Mouse (Mus musculus) sigmoid colon, adult 10 weeks (tissue): Measurements from ENCODE around the gene Celf6. TPM values are rescaled to one million over a fixed set of nuclear protein-coding genes. Genes with fewer than 3 reads are reported as not detected.

ENCODE experiments used
- polyA plus RNA-seq: library from polyadenylated mRNA; stranded (reverse); fragments of 350-450 nt; fragmentation: Illumina TruSeq; extraction: RNeasy Lipid Tissue Mini Kit (QIAGEN cat#74804); gene quantifications from one replicate; pipeline ENCODE4 v1.2.3, GENCODE M21; 2014; ENCODE audit warnings: low read depth, low replicate concordance

Celf6 gene
- 0.85 TPM for polyA plus RNA-seq

DNA sequence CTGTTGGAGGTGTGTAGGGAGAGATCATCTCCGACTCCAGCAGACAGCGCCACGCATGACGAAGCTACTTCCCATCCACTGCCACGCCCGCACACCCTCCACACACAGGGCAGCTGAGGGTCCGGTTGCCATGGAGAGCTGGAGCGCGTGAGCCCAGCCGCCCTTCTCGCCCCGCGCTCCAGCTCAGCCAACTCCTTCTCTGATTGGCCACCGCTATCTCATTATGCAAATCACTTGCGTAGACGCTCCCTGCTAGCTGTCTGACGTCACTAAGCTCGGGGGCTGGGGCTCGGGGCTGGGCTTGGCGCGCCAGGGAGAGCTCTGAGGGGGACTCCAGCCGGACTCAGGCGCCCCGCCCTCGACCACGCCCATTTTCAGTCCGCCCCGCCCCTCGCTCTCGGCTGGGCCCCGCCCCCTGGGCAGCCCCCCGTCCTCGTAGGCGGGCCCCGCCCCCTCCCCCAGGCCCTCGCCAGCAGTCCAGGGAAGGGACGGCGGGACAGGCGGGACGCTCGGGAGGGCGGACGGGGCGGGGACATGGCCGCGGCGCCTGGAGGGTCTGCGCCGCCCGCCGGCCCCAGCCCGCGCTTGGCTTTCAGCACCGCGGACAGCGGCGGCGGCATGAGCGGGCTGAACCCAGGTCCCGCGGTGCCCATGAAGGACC is at the start of gene Celf6:
Gene Celf6, plus strand, starts transcription at position 74 of the 661 bp plus-strand sequence.

DNA sequence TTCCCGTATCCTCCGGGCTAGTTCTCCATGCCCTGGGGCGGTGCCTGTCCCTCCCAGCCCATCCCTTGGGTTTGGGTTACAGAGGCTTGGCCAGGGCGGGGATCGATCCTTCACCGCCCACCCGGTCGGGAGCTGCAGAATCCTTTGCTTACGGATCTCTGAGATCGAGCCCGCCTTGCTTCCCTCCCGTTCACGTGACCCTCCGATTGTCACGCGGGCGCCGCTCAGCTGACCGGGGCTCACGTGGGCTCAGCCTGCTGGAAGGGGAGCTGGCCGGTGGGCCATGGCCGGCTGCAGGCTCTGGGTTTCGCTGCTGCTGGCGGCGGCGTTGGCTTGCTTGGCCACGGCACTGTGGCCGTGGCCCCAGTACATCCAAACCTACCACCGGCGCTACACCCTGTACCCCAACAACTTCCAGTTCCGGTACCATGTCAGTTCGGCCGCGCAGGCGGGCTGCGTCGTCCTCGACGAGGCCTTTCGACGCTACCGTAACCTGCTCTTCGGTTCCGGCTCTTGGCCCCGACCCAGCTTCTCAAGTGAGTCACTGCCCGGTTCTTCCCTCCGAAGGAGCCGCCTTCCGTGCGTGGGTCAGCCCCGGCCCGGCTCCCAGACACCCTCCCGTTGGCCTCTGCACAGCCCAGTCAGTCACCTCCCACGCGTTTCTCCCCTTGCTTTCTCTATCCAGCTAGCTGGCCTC is 38.1 kb upstream of the Celf6 start, which contains the start of the genes Hexa and Tmem202:
Gene Hexa, plus strand, starts transcription at position 100 of the 697 bp plus-strand sequence.
Gene Tmem202, minus strand, starts transcription at position 407 of the 697 bp plus-strand sequence.

DNA sequence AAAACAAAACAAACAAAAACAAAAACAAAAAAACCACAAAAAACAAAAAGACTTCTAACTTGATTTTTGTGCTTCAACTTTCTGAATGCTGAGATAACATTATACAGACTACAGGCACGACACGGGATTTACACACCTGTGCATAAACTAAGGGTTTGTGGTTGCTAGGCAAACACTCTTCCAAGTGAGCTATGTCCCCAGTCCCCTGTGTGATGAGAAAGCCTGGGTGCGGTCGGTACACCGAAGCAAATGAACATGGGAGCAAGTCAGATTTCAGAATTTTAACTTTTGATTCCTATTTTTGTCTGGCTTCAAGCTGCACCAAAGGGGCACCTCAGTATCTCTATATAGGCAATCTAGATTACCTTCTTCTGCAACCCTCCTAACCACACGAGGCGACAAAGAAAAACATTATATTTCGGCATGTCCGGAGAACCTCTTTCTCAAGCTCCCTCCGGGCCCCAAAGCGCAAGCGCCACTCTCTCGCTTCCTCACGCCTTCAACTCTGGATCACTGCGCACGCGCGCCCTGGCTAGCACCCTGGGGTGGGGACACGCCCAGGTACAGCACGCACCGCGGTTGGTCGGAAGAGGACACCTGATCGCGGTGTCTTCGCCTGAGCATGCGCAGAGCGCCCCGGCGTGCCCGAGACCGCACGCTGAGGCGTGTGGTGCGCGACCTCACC is 39.0 kb downstream of the Celf6 start, which contains the start of gene Parp6:
Gene Parp6, plus strand, starts transcription at position 663 of the 685 bp plus-strand sequence.

DNA sequence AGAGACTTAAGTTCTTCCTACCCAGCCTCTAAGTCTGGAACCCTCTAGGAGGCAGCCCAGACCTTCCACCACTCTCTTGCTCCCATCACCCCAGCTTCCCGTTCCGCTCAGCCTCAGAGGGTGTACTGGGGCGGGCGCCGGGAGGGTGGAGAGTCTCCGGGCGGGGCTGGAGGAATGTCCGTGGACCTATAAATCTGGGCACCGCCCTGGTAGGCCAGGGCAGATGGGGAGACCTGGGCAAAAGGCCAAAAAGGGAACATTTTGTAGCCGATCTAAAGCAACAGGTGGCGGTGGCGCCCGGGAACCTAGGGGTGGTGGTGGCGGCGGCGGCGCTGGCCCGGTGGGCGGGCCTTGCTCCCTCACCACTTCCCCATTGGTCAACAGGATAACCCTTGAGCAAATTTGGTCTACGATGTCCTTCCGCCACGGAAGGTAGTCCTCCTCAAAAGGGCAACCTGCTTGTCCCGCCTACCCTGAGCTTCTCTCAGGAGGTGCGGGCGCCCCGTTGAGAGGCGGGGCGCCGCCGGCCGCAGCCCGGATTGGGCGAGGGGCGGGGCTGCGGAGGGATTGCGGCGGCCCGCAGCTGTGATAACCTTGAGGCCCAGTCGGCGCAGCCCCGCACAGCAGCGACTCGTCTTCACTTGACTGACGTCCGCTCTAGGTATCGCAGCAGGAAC is 78.4 kb downstream of the Celf6 start, which contains the start of gene Pkm:
Gene Pkm, plus strand, starts transcription at position 411 of the 677 bp plus-strand sequence.

Other genes with a start within 250 kb of the Celf6 start
- gene Bbs4, start 224.4 kb upstream of the Celf6 start, polyA plus RNA-seq, result 13.0 TPM
- gene Arih1, start 91.3 kb upstream of the Celf6 start, polyA plus RNA-seq, result 134 TPM
- 33.7 TPM for gene Hexa, start 38.4 kb upstream of the Celf6 start, polyA plus RNA-seq
- 1.4 TPM for gene Tmem202, start 38.1 kb upstream of the Celf6 start, polyA plus RNA-seq
- 65.3 TPM for gene Parp6, start 39.4 kb downstream of the Celf6 start, polyA plus RNA-seq
- gene Pkm, start 78.5 kb downstream of the Celf6 start, polyA plus RNA-seq, result 46.9 TPM
- gene Gramd2, start 102.2 kb downstream of the Celf6 start, polyA plus RNA-seq, result 2.1 TPM
- gene Senp8, start 172.8 kb downstream of the Celf6 start, polyA plus RNA-seq, result 23.8 TPM
- gene Myo9a, start 173.0 kb downstream of the Celf6 start, polyA plus RNA-seq, result 18.4 TPM